In genomic region chr3:87422386-87422910, GRCm38 (mm10) we compare ENCODE assay signal across 27 mouse cellular contexts. TPM values are rescaled to one million over a fixed set of nuclear protein-coding genes. Genes with fewer than 3 reads are reported as not detected.
DNase-seq lines count a peak whose midpoint lies in the region; ATAC-seq and TF ChIP-seq lines count a peak whose summit lies in the region.
"Had no signal": no experiment of that assay in that cellular context is flagged by ENCODE, and none has a peak within 500 bp of the region (broad histone marks: within the 10 kb centered on the region; RNA-seq: fewer than 3 reads in every experiment).

No protein-coding gene starts in this region.

- no peak for TF ChIP-seq EP300 in lung, postnatal 0 days (IDR thresholded peaks at IDR 0.05)

- DNase-seq in heart, adult 11 months, result peak; percentile 68
- no peak for DNase-seq in heart, adult 18-20 months
- no peak for DNase-seq in lung, postnatal 0 days (ENCODE audit: low spot score)
- no peak for DNase-seq in lung, postnatal 36 days
- peak; percentile 12 to 14 for DNase-seq in cerebellum, postnatal 14 days
- DNase-seq in adrenal gland, postnatal 4 days (ENCODE audit: low spot score in 2 of 2), result no peak
- no peak for DNase-seq in right cerebral cortex, postnatal 25 days
- DNase-seq: adrenal gland, adult 8-10 months; layer of hippocampus, postnatal 36 days; lung, embryonic 14.5 days had no signal

- H3K4me2 ChIP-seq in lung, postnatal 0 days (replicated peaks; ENCODE audit: low read depth, low read length), result no peak overlapping the region
- H3K4me2 ChIP-seq: forebrain, embryonic 13.5 days; kidney, embryonic 15.5 days; lung, embryonic 14.5 days; midbrain, embryonic 12.5 days; neural tube, embryonic 13.5 days had no signal

- no peaks in the 10 kb centered on the region for H3K9me3 ChIP-seq in lung, postnatal 0 days (ENCODE audit: low read length)
- H3K9me3 ChIP-seq: embryonic facial prominence, embryonic 10.5 days; forebrain, embryonic 13.5 days; kidney, embryonic 15.5 days; midbrain, embryonic 12.5 days; neural tube, embryonic 13.5 days had no signal

- no peak overlapping the region for H3K27ac ChIP-seq in lung, postnatal 0 days (ENCODE audit: low read length)
- H3K27ac ChIP-seq: embryonic facial prominence, embryonic 10.5 days; forebrain, embryonic 13.5 days; kidney, embryonic 15.5 days; macrophage; midbrain, embryonic 12.5 days; neural tube, embryonic 13.5 days had no signal

- no peaks in the 10 kb centered on the region for H3K27me3 ChIP-seq in lung, postnatal 0 days (replicated peaks; ENCODE audit: insufficient read depth, low read length)
- H3K27me3 ChIP-seq: forebrain, embryonic 13.5 days; kidney, embryonic 15.5 days; midbrain, embryonic 12.5 days; neural tube, embryonic 13.5 days had no signal

- no peaks in the 10 kb centered on the region for H3K4me1 ChIP-seq in lung, postnatal 0 days (ENCODE audit: insufficient read depth, low read depth, low read length)
- H3K4me1 ChIP-seq: embryonic facial prominence, embryonic 10.5 days; forebrain, embryonic 13.5 days; kidney, embryonic 15.5 days; midbrain, embryonic 12.5 days; neural tube, embryonic 13.5 days had no signal

- H3K9ac ChIP-seq in lung, postnatal 0 days (replicated peaks; ENCODE audit: low read depth), result no peak overlapping the region
- H3K9ac ChIP-seq: forebrain, embryonic 13.5 days; kidney, embryonic 15.5 days; lung, embryonic 14.5 days; midbrain, embryonic 12.5 days; neural tube, embryonic 13.5 days had no signal

- no peak overlapping the region for H3K4me3 ChIP-seq in lung, postnatal 0 days (ENCODE audit: low read depth, low read length)
- H3K4me3 ChIP-seq: embryonic facial prominence, embryonic 10.5 days; forebrain, embryonic 13.5 days; kidney, embryonic 15.5 days; midbrain, embryonic 12.5 days; neural tube, embryonic 13.5 days had no signal

- no peak for ATAC-seq in lung, postnatal 0 days
- ATAC-seq: forebrain, embryonic 13.5 days; hindbrain, embryonic 16.5 days; intestine, embryonic 16.5 days; Patski had no signal

- WGBS in lung, postnatal 0 days, result 81% methylated on average over 4 of the region's 4 CpGs

- no peaks in the 10 kb centered on the region for H3K36me3 ChIP-seq in lung, postnatal 0 days (ENCODE audit: insufficient read depth, low read length)
- H3K36me3 ChIP-seq: embryonic facial prominence, embryonic 10.5 days; kidney, embryonic 15.5 days; midbrain, embryonic 12.5 days; neural tube, embryonic 13.5 days had no signal

- peak; percentile 15 for TF ChIP-seq CTCF in lung, postnatal 0 days (IDR thresholded peaks at IDR 0.05)

RNA-seq across cellular contexts. Expression of gene Fcrl5, which starts 13.1 kb away (rescaled TPM):
- total RNA-seq in heart, adult 18-20 months (2021), result under 1 TPM in 1 of 2 experiments, not detected in 1; 0.36 TPM
- polyA plus RNA-seq in lung, postnatal 0 days (2015; fragmentation: Nextera tagmentation; extraction: Ambion mirVana), result not detected in 2 replicates
- not detected for total RNA-seq in adrenal gland, postnatal 4 days (2021)
- total RNA-seq: adrenal gland, adult 8-10 months; common myeloid progenitor, adult 5-6 weeks; gastrocnemius, adult 8-10 months; hematopoietic stem cell, adult 5-6 weeks; layer of hippocampus, adult 18-20 months; layer of hippocampus, postnatal 36 days had no signal
- polyA plus RNA-seq: C2C12; embryonic facial prominence, embryonic 10.5 days; forebrain, embryonic 13.5 days; frontal cortex, adult 2 months; heart, embryonic 16.5 days; hindbrain, embryonic 16.5 days; intestine, embryonic 16.5 days; kidney, embryonic 15.5 days; limb, embryonic 14.5 days; lung, embryonic 14.5 days; midbrain, embryonic 12.5 days; neural tube, embryonic 13.5 days; Patski had no signal

RNA-seq across cellular contexts. Expression of gene Fcrl1, which starts 46.3 kb away (rescaled TPM):
- total RNA-seq in heart, adult 18-20 months (2021), result 1 to 10 TPM in 1 of 2 experiments, under 1 TPM in 1; 0.25 to 2.2 TPM
- 0.35 and 0.60 TPM in 2 replicates for polyA plus RNA-seq in lung, postnatal 0 days (2015; fragmentation: Nextera tagmentation; extraction: Ambion mirVana)
- total RNA-seq in adrenal gland, postnatal 4 days (2021), result under 1 TPM; 0.34 to 0.45 TPM
- polyA plus RNA-seq: C2C12; embryonic facial prominence, embryonic 10.5 days; forebrain, embryonic 13.5 days; lung, embryonic 14.5 days; neural tube, embryonic 13.5 days had no signal

Comparison
In these comparisons a context has a peak if more than half of its experiments do, and no peak if none do; other contexts are left out.
1. DNase-seq: peak in heart, adult 11 months (single experiment) and cerebellum, postnatal 14 days (2 of 2); none in heart, adult 18-20 months (0 of 2), lung, postnatal 0 days (single experiment), lung, postnatal 36 days (single experiment), adrenal gland, postnatal 4 days (0 of 2) and right cerebral cortex, postnatal 25 days (single experiment).